In genomic region chr15:91047627-91048026, GRCm38 (mm10) we compare ENCODE assay signal across 12 mouse cellular contexts. TPM values are rescaled to one million over a fixed set of nuclear protein-coding genes. Genes with fewer than 3 reads are reported as not detected.
DNase-seq lines count a peak whose midpoint lies in the region; ATAC-seq and TF ChIP-seq lines count a peak whose summit lies in the region.
"Had no signal": no experiment of that assay in that cellular context is flagged by ENCODE, and none has a peak within 500 bp of the region (broad histone marks: within the 10 kb centered on the region; RNA-seq: fewer than 3 reads in every experiment).

No protein-coding gene starts in this region.

- peak overlapping the region; percentile 45 for H3K9ac ChIP-seq in forebrain, embryonic 16.5 days (replicated peaks; ENCODE audit: low read depth, low read length)
- H3K9ac ChIP-seq in neural tube, embryonic 14.5 days (replicated peaks; ENCODE audit: low read depth, low read length) = no peak overlapping the region
- H3K9ac ChIP-seq: heart, embryonic 15.5 days; limb, embryonic 12.5 days had no signal

- no peak overlapping the region for H3K27ac ChIP-seq in left cerebral cortex, adult 2 months
- H3K27ac ChIP-seq in forebrain, embryonic 16.5 days (ENCODE audit: low read length) = no peak overlapping the region
- H3K27ac ChIP-seq in midbrain, embryonic 10.5 days (replicated peaks) = peak overlapping the region; percentile 99
- H3K27ac ChIP-seq in neural tube, embryonic 14.5 days (ENCODE audit: low read depth, low read length) = no peak overlapping the region
- H3K27ac ChIP-seq: heart, embryonic 15.5 days; limb, embryonic 12.5 days had no signal

- DNase-seq in left cerebral cortex, adult 2 months (ENCODE audit: extremely low spot score in 1 of 2, low spot score in 2 of 2) = no peak
- DNase-seq in left cerebral cortex, adult 8-10 months (ENCODE audit: low spot score in 2 of 2) = no peak
- no peak for DNase-seq in midbrain, embryonic 10.5 days (ENCODE audit: low spot score)
- no peak for DNase-seq in lung, postnatal 36 days
- no peak for DNase-seq in adrenal gland, adult 8-10 months
- DNase-seq: kidney, postnatal 10 days; lung, postnatal 4 days had no signal

- peak overlapping the region; percentile 74 for H3K4me2 ChIP-seq in forebrain, embryonic 16.5 days (ENCODE audit: low read length)
- peak overlapping the region; percentile 49 for H3K4me2 ChIP-seq in neural tube, embryonic 14.5 days (ENCODE audit: low read depth, low read length)
- H3K4me2 ChIP-seq: heart, embryonic 15.5 days had no signal

- no peaks in the 10 kb centered on the region for H3K27me3 ChIP-seq in forebrain, embryonic 16.5 days (replicated peaks; ENCODE audit: control insufficient read depth, insufficient read depth, low read length)
- H3K27me3 ChIP-seq in midbrain, embryonic 10.5 days (ENCODE audit: low read depth, poor library complexity, severe bottlenecking) = no peaks in the 10 kb centered on the region
- no peaks in the 10 kb centered on the region for H3K27me3 ChIP-seq in neural tube, embryonic 14.5 days (ENCODE audit: control insufficient read depth, insufficient read depth, low read length)
- H3K27me3 ChIP-seq: heart, embryonic 15.5 days; limb, embryonic 12.5 days had no signal

- H3K4me1 ChIP-seq in forebrain, embryonic 16.5 days (replicated peaks; ENCODE audit: control insufficient read depth, insufficient read depth, low read length) = peaks cover 21% of the 10 kb centered on the region
- H3K4me1 ChIP-seq in midbrain, embryonic 10.5 days = peaks cover 54% of the 10 kb centered on the region
- peaks cover 18% of the 10 kb centered on the region for H3K4me1 ChIP-seq in neural tube, embryonic 14.5 days (ENCODE audit: control insufficient read depth, insufficient read depth, low read length)
- H3K4me1 ChIP-seq: limb, embryonic 12.5 days had no signal

- ATAC-seq in forebrain, embryonic 16.5 days = no peak
- no peak for ATAC-seq in neural tube, embryonic 14.5 days (ENCODE audit: low read depth)
- no peak for ATAC-seq in monocyte, adult 5-6 weeks (replicated peaks; ENCODE audit: insufficient number of reproducible peaks, low FRiP score, low TSS enrichment, poor library complexity, severe bottlenecking)

- peak overlapping the region; percentile 73 for H3K4me3 ChIP-seq in left cerebral cortex, adult 2 months
- H3K4me3 ChIP-seq in forebrain, embryonic 16.5 days (replicated peaks; ENCODE audit: low read length) = peak overlapping the region; percentile 42
- H3K4me3 ChIP-seq in midbrain, embryonic 10.5 days = peak overlapping the region; percentile 99
- H3K4me3 ChIP-seq in neural tube, embryonic 14.5 days (ENCODE audit: low read depth, low read length) = peak overlapping the region; percentile 11; the same call in 1 of the 2 replicates
- H3K4me3 ChIP-seq: heart, embryonic 15.5 days; limb, embryonic 12.5 days had no signal

- TF ChIP-seq CTCF in left cerebral cortex, adult 2 months (IDR thresholded peaks at IDR 0.05) = peak; percentile 36

- intact Hi-C loops in left cerebral cortex, adult 2 months (cut with DNase I) = no loop called here

- WGBS in forebrain, embryonic 16.5 days = 22% methylated on average over 11 of the region's 11 CpGs
- 71% methylated on average over 11 of the region's 11 CpGs for WGBS in midbrain, embryonic 10.5 days
- 56% methylated on average over 11 of the region's 11 CpGs for WGBS in neural tube, embryonic 14.5 days

- no peaks in the 10 kb centered on the region for H3K9me3 ChIP-seq in forebrain, embryonic 16.5 days (ENCODE audit: control insufficient read depth, low read length)
- no peaks in the 10 kb centered on the region for H3K9me3 ChIP-seq in midbrain, embryonic 10.5 days (replicated peaks)
- no peaks in the 10 kb centered on the region for H3K9me3 ChIP-seq in neural tube, embryonic 14.5 days (ENCODE audit: control insufficient read depth, low read length)
- H3K9me3 ChIP-seq: heart, embryonic 15.5 days; limb, embryonic 12.5 days had no signal

- no peaks in the 10 kb centered on the region for H3K36me3 ChIP-seq in forebrain, embryonic 16.5 days (ENCODE audit: control insufficient read depth, insufficient read depth)
- H3K36me3 ChIP-seq in midbrain, embryonic 10.5 days = peaks cover 36% of the 10 kb centered on the region
- no peaks in the 10 kb centered on the region for H3K36me3 ChIP-seq in neural tube, embryonic 14.5 days (ENCODE audit: control insufficient read depth, insufficient read depth, low read length)
- H3K36me3 ChIP-seq: heart, embryonic 15.5 days; limb, embryonic 12.5 days had no signal

RNA-seq across cellular contexts. Expression of gene Kif21a, which starts 2.1 kb away (rescaled TPM):
- total RNA-seq in left cerebral cortex, adult 2 months (2021) = 100 to 1,000 TPM; 138 to 144 TPM
- total RNA-seq in left cerebral cortex, adult 8-10 months (2022) = 100 to 1,000 TPM; 130 to 143 (median 135) TPM
- 49.0 and 53.7 TPM in 2 replicates for polyA plus RNA-seq in forebrain, embryonic 16.5 days (2015; fragmentation: Nextera tagmentation; extraction: Ambion mirVana)
- 42.5 and 50.1 TPM in 2 replicates for polyA plus RNA-seq in midbrain, embryonic 10.5 days (2016; fragmentation: Nextera tagmentation; extraction: Ambion mirVana)
- 55.7 and 59.3 TPM in 2 replicates for polyA plus RNA-seq in neural tube, embryonic 14.5 days (2014; fragmentation: Nextera tagmentation; extraction: Ambion mirVana)
- total RNA-seq in monocyte, adult 5-6 weeks (2017) = not detected in 3 replicates
- total RNA-seq in adrenal gland, adult 8-10 months (2022) = 10 to 100 TPM; 15.8 to 26.1 (median 21.8) TPM

Comparison
In these comparisons a context has a peak if more than half of its experiments do, and no peak if none do; other contexts are left out.
1. H3K4me3 ChIP-seq: peak in every context shown above with its lines; median percentile 99 in midbrain, embryonic 10.5 days; 73 in left cerebral cortex, adult 2 months; 42 in forebrain, embryonic 16.5 days; 11 in neural tube, embryonic 14.5 days.
2. RNA of gene Kif21a, which starts 2.1 kb away (total RNA-seq): 138 to 144 TPM in left cerebral cortex, adult 2 months, 130 to 143 TPM in left cerebral cortex, adult 8-10 months and 15.8 to 26.1 TPM in adrenal gland, adult 8-10 months; not detected in monocyte, adult 5-6 weeks; every median in the first group is over 10 times any median in the second.